Mouse (Mus musculus) liver, adult 2 months (tissue): ENCODE results near the gene Rngtt.

ENCODE experiments used
- CTCF ChIP-seq: fragments of 200-500 bp; IDR thresholded peaks from 2 replicates; pipeline ENCODE4 v1.5.1; 2011; ENCODE audit warnings: low read depth, low read length, control low read depth
- POLR2A ChIP-seq: fragments of 200-500 bp; IDR thresholded peaks from 2 replicates; pipeline ENCODE4 v1.6.1; 2011; ENCODE audit warnings: low read length, control low read depth; ENCODE audit not compliant: insufficient read depth; ENCODE audit errors: extremely low read depth

DNA sequence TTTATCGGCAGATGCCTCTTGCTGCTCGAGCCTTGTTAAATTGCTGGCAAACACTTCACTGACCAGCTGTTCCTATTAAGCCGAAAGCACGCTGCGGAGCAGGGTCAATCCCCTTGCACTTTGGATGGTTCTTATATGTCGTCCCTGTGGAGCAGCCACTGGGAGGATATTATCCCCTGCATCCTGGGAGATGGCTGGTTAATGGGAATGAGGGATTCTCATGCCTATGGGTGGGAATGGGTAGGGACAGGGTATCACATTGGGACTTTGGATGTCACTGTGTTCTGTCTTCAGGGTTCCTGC, 235.4 kb downstream of the Rngtt start:
- no peak for TF ChIP-seq CTCF
- TF ChIP-seq POLR2A = no peak
